Mouse (Mus musculus): Measurements from ENCODE around the gene Casc1.

DNA sequence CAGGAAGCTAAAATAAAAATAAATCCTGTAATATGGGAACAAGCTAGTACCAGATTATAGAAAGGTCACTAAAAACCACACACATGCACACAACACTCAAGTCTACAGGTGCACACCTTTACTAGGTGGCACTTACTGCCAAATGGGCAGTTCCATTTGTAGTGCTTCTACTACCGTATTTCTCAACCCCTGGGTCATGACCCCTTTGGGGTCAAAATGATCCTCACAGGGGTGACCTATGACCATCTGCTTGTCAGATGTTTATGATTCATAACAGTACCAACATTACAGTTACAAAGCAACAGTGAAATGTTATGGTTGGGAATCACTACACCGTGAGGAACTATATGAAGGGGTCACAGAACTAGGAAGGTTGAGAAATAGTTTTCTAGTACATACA is 3.1 kb upstream of the Casc1 start:
- TF ChIP-seq CTCF (IDR thresholded peaks at IDR 0.05; ENCODE audit: insufficient read depth, low read length) (no peak), POLR2A (IDR thresholded peaks at IDR 0.05; ENCODE audit: borderline replicate concordance, extremely low read depth, low read depth, low read length) (no peak)

Data from lung, adult 2 months (tissue).